Mouse (Mus musculus): ENCODE data around the gene Ripor3.

Ripor3 gene

GRCm38 (mm10) chr2:167930975-167931374 lies 79.4 kb downstream of the Ripor3 start:
- no peak for DNase-seq
